Mouse (Mus musculus) splenic B cell, adult 2 months (primary cell): ENCODE results near the gene Gm128.

Source experiments
- DNase-seq: peaks from one replicate; pipeline ENCODE4 v3.0.0-alpha.2; 2011; ENCODE audit warnings: low read depth, low spot score
- H3K27me3 ChIP-seq: 2 replicates; pipeline ENCODE4 v1.6.1; 2012; ENCODE audit warnings: mild to moderate bottlenecking, low read length, moderate library complexity, mixed read lengths; ENCODE audit not compliant: control insufficient read depth, poor library complexity, insufficient read depth, severe bottlenecking
- H3K36me3 ChIP-seq: 2 replicates; pipeline ENCODE4 v1.6.1; 2012; ENCODE audit warnings: mild to moderate bottlenecking, low read length, moderate library complexity, mixed read lengths; ENCODE audit not compliant: control insufficient read depth, poor library complexity, insufficient read depth, severe bottlenecking

The Gm128 gene

DNA sequence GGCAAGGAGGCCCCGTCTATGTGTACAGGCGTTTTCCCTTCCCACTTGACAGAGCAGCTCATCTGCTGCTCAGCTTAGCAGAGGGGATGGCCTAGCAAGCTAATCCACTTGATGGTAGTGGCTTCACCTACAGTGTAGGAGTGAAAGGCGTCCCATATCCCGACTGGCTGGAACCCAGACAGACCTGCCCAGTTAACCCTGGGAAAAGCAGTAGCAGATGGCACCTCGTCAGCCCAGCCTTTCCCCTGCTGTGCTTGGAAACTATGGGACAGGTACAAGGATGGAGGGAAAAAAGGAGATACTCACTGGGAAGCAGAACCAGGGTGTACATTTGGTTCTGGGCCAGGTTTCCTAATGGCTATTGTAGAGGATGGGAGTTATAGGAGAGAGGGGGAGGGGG lies 9.0 kb upstream of the Gm128 start:
- no peak for DNase-seq
- Histone ChIP-seq H3K27me3 (no peaks in the 10 kb centered on the region), H3K36me3 (no peaks in the 10 kb centered on the region)

DNA sequence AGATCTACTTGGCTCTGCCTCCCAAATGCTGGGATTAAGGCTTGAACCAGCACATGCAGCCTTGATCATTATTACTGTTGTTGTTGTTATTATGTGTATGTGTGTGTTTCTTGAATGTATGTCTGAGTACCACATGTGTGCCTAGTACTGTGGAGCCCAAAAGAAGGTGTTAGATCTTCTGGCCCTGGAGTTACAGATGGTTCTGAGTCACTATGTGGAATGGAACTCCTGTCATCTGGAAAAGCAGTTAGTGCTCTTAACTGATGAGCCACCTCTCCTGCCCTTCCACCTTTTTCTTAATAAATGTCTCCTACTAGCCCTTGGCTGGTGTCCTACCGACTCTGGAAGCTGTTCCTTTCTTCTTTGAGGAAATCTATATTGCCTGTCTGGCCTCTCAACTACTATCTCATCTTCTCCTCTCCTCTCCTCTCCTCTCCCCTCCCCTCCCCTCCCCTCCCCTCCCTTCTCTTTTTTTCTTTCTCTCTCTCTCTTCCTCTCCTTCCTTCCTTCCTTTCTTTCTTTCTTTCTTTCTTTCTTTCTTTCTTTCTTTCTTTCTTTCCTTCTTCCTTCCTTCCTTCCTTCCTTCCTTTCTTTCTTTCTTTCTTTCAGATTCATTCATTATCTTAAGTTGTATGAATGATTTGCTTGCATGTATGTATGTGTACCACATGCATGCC lies 6.4 kb upstream of the Gm128 start:
- Histone ChIP-seq H3K36me3 (no peaks in the 10 kb centered on the region), H3K27me3 (no peaks in the 10 kb centered on the region)
- no peak for DNase-seq

DNA sequence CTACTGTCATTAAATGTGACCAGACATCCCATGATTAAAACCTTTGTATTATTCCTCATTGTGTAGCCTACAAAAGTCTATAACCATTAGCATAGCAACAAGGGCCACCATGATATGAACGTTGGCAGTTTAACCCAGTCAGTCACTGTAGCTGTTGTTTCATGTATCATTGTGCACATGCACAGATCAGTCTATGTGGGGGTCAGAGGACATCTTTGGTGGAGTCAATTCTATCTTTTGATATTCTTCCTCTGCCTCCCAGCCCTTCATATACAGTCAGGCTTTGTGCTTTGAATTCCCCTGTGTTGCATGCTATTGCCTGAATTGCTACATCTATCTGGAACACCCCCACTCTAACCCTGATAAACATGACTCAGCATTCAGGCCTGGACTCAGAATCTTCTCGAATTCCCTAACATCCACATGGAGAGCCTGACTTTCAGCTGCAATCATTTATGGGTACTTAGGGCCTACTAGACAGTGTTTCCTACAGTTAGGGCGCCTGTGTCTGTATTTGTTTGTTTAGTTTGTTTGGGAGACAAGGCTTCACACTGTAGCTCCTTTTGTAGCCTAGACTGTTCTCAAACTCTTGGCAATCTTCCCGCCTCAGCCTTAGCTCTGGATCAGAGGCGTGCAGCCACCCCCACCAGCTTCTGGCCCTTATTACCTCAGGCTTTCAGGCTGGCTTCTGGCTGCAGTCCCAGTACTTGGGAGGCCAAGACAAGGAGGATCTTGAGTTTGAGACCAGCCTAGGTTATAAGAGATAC lies 5.2 kb upstream of the Gm128 start:
- no peak for DNase-seq
- no peaks in the 10 kb centered on the region for H3K36me3 ChIP-seq
- H3K27me3 ChIP-seq, result no peaks in the 10 kb centered on the region

DNA sequence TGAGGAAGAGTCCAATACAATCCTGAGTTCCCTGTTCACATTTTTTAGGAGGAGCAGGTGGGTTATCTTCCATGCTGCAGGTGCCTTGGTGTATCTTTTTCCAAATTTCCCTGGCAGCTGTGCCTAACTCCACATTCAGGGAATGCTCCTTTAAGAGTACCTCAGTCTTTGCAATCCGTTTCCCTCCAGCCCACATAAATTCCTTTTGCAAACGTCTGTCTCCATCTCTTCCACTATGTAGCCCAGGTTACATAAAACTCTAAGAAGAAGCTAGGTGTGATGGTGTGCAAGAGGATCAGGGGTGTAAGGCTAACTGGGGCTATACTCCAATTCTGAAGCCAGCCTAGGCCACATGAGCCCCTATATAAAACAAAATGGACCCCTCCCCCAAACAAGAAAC lies 1.7 kb upstream of the Gm128 start:
- Histone ChIP-seq H3K27me3 (no peaks in the 10 kb centered on the region), H3K36me3 (no peaks in the 10 kb centered on the region)
- no peak for DNase-seq

DNA sequence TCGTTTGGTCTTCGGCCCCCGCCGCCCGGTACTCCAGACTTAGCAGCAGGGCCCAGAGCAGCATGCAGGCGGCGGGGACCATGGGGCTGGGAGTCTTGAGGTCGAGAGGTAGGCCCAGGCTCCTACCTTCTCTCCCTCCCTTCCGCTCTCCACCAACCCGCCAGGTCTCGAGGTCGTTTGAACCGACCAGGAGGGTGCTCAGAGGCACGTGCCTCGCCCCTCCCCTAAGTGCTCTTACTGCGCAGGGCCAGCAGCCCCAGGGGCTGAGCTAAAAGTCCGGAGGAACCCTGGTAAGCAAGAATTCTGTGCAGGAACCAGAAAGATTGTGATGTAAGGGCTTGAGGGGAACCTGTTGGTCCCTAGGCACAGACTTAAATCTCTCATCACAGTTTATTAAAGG lies 498 bp downstream of the Gm128 start:
- no peak for DNase-seq
- 0 out of 2 replicates have a peak, but pooled peaks cover 2% of the 10 kb centered on the region for H3K36me3 ChIP-seq
- H3K27me3 ChIP-seq, result no peaks in the 10 kb centered on the region

DNA sequence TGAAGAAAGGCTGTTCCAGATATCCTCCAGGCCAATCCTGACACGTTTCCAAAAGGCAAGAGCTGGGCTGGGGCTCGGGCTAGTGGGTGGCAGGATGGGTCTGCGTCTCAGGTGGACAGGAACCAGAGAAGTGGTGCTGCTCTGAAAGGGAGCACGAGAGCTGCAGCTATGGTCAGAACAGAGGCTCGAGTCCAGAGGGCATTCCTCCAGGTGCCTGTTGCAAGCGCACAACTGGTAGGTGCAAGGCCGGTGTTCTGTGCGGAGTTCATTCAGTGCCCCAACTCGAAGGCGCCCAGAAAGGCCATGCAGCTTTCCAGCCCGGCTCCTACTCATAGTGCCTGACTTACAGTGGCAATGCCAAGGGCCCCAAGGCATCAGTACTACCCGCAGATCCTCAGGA lies 1.4 kb downstream of the Gm128 start:
- Histone ChIP-seq H3K27me3 (no peaks in the 10 kb centered on the region), H3K36me3 (peaks cover 3% of the 10 kb centered on the region)
- no peak for DNase-seq

DNA sequence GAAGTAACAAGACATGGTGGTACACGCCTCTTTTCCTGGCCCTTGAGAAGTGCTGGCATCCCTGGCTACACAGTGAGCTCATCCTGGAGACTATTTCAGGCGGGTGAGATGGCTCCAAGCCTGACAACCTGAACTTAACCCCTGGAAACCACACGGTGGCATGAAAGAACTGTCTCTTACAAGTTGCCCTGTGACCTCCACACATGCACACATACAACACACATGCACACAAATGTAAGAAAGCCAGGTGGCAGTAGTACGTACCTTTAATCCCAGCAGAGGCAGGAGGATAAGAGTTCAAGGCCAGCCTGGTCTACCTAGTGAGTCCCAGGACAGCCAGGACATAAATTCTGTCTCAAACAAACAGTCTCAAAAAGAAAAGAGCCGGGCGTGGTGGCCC lies 2.4 kb downstream of the Gm128 start:
- Histone ChIP-seq H3K36me3 (peaks cover 10% of the 10 kb centered on the region), H3K27me3 (no peaks in the 10 kb centered on the region)
- DNase-seq, result peak; percentile 18

DNA sequence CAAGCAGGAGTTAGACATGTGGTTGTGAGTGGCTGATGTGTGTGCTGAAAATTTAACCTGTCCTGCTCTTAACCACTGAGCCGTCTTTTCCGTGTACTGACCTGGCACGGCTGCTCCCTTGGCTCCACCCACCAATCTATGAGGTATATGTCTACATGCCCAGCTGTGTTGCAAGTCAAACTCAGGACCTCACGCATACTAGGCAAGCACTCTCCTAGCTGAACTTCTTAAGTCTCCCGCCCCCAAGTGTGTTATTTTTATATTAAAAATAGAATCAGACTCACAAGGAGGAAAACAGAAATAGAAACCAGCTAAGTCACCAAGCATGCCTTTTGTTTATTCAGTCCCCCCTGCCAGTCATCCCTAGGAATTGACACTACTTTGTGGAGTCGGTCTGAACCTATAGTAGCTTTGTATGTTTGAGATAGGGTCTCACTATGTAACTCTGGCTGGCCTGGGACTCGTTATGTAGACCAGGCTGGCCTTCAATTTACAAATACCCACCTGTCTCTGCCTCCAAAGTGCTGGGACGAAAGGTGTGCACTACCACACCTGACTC lies 3.8 kb downstream of the Gm128 start:
- no peaks in the 10 kb centered on the region for H3K27me3 ChIP-seq
- no peak for DNase-seq
- peaks cover 12% of the 10 kb centered on the region for H3K36me3 ChIP-seq

DNA sequence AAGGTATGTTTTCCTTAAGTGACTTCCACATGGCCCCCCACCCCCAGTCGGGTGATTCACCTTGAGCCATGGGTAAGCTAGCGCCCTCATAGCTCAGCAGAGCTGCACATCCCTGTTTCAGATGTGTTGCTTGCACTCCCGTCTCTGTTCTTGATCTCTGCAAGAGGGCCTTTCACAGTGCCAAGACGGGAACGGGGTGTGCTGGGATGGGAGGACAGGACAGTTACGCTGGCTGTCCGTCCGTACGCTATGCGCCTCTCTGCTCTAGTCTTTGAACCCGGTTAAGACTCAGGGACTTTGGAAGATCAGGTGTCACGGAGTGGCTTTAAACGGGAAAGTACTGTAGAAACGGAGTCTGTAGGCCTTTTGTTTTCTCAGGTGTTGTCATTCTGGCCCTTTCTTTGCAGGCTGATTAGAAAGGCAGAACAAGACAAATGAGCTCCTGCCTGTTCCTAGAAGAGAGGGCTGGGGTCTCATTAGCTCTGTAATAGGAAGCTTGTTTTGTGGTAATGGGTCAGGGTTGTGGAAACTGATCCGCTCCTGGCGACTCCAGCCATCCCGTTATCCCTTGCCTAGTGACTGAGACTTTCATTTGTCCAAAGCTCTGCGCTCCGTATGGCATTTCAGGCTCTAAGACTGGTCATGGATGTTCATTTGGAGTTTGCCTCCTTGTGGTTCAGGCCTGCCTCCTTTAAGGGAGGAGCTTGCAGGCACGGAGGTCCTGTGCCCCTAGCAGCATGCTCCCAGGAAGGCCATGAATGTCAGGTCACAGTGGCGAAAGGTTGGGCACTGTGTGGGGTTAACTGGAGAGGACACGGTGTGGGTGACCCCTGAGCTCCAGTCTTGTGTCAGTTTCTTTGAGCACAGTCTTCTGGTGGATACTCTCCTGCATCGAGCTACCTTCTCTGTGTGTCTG lies 5.8 kb downstream of the Gm128 start:
- Histone ChIP-seq H3K27me3 (no peaks in the 10 kb centered on the region), H3K36me3 (peaks cover 19% of the 10 kb centered on the region)
- no peak for DNase-seq

DNA sequence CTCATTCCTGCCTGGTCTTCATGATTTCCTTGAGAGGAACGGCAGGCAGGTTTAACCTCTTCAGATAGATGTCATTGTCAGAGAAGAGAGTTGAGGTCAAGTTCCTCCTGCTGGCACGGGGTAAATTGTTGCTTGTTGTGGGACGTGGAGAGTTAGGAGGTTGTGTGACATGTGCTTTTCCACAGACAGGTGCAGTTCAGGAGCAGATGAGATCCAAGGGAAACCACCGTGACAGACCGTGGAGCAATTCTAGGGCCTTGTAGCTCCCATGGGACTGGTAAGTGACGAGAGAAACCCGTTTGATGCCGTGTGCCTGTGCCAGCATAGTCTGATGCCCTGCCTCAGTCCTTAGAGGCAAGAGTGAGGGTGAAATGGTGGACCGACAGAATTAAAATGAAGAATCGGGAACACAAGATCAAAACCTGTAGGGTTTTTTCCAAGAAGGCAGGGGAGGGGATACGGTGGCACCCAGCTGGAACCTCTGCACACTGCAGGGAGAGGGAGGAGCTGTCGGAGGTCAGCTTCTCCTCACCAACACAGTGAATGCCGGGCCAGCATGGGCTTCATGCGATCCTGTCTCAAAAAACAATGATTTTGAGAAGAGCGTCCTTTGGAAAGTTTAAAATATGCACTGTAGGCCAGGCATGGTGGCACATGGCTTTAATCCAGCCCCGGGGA lies 8.0 kb downstream of the Gm128 start:
- peaks cover 19% of the 10 kb centered on the region for H3K36me3 ChIP-seq
- peak; percentile 20 for DNase-seq
- H3K27me3 ChIP-seq, result no peaks in the 10 kb centered on the region

DNA sequence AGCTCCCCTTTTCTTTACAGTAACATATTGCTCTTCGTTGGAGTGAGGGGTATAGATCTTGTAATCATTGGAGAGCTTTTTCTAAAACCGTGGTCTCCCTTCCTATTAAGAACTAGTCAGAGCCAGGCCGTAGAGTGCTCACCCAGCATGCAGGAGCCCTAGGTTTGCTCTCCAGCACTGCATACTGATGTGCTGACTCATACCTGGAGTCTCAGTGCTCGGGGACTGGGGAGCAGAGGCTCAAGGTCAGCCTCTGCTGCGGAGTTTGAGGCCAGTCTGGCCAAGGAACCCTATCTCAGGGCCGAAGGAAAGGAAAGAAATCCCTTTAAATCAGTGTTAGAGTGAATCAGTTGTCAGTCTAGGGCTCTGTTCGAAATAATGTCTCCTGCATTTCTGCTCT lies 8.6 kb downstream of the Gm128 start:
- DNase-seq, result no peak
- peaks cover 19% of the 10 kb centered on the region for H3K36me3 ChIP-seq

DNA sequence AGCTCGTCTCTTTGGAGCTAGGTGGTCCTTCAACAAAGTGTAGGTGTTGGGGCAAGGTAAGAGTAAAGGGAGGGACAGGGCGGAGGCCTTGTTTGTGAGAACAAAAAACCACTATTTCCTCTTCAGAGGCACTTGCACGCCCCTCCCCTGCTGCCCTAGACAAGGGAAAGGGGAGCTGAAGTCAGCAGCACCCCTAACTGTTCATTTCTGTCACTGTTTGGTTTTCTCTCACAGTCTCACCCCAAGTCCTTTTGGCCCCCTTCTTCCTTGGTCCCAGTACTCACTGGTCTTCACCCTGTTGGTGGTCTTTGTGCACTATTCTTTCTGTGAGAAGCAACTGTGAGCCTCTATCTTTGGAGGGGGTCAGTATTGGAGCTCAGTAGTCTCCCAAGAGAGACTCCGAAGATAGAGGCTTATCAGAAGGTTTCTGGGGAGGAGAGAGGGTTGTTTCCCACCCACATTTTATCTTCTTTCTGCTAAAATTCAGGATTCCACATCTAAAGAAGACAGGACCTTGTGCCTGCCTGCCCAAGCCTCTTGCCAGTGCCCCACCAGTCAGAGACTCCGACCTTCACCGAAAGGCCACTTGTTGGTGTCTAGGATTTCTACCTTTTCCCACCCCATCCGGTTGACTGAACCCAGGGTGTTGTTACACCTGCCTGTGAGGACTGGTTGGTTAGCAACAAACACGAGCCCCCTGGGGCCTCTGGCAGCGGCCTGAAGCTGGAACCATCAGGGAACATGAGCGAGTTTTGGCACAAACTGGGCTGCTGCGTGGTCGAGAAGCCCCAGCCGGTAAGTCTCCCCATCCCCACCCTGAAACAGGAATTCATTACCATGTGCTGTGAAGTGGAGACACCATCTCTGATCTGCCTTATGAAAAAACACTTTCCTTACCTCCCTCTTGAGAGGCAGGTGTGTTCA lies 9.8 kb downstream of the Gm128 start, which contains the start of gene Mllt11:
Gene Mllt11, minus strand, starts transcription at position 874 of the 924 bp plus-strand sequence.
- peak; percentile 53 for DNase-seq
- H3K36me3 ChIP-seq, result peaks cover 19% of the 10 kb centered on the region

More for the DNA sequence above, 8.6 kb downstream of the Gm128 start:
- H3K27me3 ChIP-seq, result no peaks in the 10 kb centered on the region

DNA sequence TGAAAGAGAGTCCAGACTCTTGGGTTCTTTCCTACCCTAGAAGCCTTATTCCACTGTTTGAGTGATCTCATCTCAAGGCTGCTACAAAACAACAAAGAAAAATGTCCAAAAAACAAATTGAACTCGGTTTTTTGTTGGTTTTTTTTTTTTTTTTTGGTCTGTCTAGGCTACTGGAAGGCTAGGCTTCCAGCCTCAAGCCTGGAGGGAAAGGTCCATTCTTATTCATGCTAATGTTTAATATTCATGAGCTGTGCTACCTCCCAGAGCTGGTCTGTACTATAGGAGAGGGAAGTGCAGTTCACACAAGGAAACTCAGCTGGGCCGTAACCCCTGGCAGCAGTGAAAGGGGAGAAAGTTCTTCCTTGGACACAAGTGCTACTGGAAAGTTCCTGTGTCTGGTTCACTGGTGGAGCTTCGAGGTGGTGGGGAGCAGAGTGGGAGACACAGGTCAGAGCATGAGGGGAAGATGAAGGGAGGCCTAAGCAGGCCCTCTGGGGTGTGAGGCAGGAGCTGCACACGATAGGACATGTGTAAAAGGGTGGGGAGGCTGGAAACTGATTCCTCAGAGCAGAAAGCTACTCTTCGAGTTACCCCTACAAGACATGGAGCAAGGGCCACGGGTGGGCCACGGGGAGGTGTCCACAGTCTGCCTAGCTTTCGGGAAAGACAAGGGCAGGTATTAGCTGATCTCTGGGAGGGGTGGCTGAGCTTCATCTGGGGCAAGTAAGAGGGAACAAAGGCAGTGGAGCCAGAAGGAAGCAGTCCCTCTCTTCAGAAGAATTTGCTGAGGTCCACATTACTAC lies 10.7 kb downstream of the Gm128 start:
- peak; percentile 23 for DNase-seq
- no peaks in the 10 kb centered on the region for H3K27me3 ChIP-seq

More for the DNA sequence above, 9.8 kb downstream of the Gm128 start, which contains the start of gene Mllt11:
- no peaks in the 10 kb centered on the region for H3K27me3 ChIP-seq

More for the DNA sequence above, 10.7 kb downstream of the Gm128 start:
- peaks cover 16% of the 10 kb centered on the region for H3K36me3 ChIP-seq
